Mouse (Mus musculus) fat pad, adult 2 months (tissue): ENCODE data around the gene Ogfod2.

ENCODE experiments used
- DNase-seq: peaks from one replicate; pipeline ENCODE4 v3.0.0-alpha.2; 2011; ENCODE audit warnings: low read depth, low spot score; ENCODE audit errors: extremely low read depth

Gene Ogfod2

DNA sequence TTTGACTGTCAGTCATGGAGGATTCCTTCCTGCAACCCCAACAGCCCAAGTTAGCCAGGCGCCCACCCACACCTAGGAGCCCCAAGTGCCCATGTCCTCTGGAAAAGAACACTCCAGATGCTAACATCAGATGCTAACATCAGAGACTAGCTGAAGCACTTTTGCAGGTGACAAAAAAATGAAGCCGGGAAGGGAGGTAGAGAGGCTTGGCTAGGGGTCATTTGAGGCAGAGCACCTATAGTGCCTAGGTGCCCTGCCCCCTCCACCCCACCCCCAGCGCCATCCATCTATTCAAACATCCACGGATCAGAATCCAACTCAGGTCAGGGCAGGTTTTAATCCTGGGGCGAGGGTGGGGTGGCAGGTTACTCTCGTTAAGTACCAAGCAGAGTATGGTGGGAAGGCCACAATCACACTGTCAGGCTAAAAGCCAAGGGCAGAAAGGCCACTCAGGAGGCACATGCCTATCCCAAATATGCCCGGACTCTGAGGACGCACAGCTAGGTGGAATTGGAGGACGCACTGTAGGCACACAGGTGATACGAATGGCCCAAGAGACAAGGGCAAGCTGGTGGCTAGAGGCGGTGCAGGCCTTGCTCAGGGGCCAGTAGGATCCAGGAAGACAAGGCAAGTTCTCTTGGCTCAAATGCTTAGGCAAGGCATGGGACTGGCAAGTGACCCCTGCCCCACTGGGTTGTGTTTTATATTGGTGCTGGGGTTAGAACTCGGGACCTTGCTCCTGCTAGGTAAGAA, 18.1 kb upstream of the Ogfod2 start:
- no peak for DNase-seq

DNA sequence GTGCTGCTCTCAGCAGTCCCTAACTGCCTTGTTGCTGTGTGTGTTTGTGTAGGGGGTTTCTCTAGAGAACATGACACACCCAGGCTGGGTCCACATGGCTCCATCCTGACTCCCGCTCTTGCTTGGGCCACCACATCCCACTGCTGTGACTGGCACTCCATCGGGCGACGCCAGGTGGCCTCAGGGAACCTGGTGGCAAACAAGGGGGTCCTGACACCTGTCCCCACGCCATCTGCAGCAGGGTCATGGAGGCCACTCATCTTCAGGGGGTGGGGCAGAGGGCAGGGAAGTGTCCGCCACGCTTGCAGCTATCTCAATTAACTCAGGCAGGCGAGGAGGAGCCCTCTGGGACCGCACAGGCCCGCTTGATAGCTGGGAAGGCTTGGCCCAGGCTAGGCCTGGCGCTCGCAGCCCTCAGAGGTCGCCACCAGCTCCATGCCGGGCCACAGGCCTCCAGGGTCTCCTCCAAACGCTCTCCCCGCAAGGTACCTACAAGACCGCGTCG, 17.0 kb upstream of the Ogfod2 start:
- no peak for DNase-seq

DNA sequence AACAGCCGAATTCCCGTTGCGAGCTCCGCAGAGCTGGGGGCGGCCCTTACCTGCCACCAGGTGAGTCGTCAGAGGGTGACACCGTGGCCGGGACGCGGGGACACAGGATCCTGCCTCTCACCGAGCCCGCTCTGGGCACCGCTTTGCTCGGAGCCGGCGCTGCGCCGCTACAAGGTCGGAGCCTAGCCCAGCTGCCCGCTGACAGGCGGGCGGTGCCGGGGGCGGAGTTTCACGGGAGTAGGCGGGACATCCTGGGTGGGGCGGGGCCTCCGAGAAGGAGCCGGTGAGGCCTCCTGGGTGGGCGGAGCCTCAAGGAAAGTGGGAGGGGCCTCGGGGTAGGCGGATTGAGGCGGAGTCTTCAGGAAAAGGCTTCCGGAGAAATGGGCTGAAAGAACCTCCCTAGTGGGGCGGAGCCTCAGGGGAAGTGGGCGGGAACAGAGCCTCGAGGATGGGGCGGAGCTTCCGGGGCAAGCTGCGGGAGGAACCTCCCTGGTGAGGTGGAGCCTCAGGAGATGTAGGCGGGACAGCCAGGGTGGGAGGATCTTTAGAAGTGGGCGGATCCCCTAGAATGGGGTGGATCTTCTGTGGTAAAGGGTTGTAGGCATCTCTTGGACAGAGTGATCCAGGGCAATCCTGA, 16.4 kb upstream of the Ogfod2 start, which contains the start of gene Abcb9:
Gene Abcb9, minus strand, starts transcription at position 203 of the 637 bp plus-strand sequence.
- DNase-seq = peak; percentile 73

DNA sequence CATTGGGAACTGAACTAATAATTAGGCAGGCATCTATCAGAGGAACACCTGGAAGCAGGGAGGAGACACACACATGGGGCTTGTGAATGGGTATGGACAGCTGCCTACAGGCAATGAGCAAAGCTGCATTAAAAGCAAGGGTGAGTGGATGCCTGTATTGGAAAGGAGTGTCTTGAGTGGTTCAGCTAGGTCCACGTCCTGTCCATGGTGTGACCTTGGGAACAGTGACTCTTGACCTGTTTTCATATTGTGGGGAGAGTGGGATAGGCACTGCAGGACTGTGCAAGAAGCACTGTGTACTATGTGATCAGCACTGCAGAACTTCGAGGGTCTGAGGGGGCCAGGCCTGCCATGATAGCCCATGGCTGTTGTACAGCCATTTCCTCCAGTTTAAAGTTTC, 13.2 kb upstream of the Ogfod2 start:
- DNase-seq = no peak

DNA sequence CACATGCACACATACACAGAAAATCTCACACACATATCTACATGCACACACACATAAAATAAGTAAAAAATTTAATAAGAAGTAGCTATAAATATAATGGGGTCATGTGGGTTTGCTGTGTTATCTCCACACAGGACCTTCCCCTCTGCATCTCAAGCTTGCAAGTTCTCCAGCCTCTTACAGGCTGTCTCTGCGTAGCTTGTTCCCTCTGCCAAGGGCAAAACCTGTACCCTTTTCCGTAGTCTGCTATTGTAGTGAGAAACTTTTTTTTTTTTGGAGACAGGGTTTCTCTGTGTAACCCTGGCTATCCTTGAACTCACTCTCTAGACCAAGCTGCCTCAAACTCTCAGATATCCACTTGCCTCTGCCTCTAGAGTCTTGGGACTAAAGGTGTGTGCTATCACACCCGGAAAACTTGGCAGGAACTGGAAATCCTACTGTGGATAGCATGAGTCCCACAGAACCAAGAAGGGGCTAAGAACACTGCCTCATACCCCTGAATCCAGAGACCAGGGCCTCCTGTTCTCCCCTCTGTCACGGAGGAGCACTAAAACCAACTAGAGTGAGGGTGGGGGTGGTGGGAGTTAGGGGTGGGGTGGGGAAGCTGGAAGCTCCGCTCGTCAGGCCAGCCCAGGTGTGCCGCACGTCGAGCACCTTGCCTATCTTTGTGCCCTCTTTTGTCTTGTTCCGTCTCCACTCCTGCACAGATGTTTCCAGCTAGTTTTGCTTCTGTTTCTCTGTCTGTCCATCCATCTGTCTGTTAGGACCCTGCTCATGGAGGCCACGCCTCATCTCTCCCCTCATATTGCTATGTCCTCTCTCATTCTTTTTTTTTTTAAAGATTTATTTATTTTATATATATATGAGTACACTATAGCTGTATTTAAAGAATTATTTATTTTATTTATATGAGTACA, 11.7 kb upstream of the Ogfod2 start:
- no peak for DNase-seq

DNA sequence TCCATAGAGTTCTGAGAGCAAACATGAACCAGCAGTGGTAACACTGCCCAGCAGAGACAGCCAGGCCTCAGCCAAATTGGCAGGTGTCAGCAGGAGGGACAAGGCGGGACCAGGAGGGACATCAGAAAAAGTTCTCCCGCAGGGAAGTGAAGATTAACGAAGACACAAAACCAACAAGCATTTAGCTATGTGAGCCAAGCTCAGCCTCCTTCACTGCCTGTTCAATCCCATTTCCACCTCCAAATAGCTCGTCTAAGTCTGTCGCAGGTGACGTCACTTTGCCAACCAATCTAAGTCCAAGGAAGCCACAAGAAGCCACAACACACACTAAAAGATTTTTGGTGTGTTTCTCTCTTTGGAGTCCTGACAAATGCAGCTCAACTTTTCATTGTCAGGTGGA, 9.8 kb upstream of the Ogfod2 start:
- DNase-seq = no peak

DNA sequence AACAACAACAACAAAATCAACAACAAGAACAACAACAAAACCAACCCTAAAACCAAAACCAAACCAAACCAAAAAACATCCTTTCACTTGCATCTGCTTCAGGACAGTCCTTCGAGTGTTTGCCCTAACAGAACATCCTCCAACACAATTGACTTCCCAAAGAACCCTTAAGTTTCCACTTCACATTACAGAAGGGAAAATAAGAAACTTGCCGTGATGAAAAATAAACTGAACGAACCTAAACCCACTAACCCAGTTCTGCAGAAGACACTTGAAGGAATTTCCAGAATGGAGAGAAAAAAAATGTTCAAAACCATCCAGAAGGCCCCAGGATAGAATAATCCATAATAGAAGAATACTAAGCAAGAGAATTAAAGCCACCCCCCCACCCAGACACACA, 9.1 kb upstream of the Ogfod2 start:
- DNase-seq = no peak

DNA sequence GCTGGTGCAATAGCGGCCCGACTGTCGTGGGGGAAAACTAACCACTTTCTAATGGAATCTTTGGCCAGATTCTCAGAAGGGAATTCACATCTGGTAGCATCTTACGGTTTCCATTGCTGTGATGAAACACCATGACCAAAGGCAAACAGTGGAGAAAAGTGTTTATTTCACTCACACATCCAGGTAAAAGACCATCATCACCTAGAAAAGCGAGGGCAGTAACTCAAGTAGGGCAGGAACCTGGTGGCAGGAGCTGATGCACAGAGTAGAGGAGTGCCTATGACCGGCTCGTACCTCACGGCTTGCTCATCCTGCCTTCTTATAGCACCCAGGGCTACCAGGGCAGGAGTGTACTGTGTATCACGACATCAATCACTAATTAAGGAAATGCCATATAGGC, 8.5 kb upstream of the Ogfod2 start:
- no peak for DNase-seq

DNA sequence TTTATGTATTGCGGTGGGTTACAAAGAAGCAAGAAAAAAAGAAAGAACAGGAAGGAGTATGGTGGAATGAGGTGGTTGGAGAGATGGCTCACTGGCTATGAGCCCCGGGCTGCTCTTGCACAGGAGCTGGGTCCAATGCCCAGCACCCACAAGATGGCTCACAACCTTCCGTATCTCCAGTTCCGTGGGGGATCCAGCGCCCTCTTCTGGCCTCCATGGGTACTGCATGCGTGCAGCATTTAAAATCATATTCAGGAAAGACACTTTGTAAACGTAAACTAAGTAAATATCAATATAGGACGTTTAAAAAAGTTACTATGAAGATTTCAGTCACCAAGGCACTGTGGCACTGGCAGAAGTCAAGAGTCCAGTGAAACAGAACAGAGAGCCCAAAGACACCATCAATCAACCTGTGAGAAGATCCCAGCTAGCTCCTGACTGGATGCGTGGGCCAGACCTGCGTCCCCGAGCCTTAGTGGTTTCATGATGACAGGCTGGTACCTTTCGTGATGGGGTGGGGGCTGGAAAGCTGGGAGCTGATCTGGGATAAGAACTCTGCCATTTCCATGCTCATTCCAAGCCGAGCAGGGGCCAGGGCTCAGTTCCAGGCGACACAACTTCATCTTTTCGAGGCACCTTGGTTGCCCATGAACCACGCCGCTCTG, 888 bp upstream of the Ogfod2 start:
- no peak for DNase-seq

DNA sequence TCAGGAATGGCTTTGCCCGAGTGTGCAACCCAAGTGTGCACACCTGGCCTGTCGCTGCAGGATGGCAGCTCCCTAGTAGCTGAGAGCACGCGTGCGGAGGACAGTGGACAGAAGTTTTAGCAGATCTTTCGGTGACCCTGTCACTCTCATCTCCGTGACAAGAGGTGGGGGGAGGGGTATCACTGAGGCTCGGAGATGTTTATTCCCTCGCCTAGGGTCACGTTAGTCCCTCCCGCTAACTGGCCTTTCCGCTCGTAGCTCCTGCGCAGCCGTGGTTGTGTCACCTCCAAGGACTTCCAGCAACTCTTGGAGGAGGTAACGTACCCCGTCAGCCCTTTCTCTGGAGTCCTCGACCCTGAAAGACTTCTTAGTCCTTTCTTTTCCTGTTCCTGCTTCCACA, 434 bp downstream of the Ogfod2 start:
- DNase-seq = no peak

DNA sequence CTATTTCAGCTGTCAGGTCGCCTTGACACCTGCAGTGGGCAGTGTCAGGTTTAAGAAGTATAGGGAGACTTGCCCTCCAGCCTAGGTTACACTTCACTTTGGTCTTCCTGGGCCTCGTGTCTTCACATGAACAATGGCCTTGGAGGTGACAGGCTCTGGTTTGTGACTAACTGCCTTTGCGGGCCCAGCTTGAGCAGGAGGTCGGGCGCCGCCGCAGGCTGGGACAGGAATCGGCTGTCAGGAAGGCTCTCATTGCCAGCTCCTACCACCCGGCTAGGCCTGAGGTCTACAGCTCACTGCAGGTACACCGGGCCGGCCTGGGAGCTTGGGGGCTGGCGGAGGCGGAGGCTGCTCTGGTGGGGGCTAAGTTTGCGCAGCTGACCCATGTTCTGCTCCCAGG, 933 bp downstream of the Ogfod2 start:
- no peak for DNase-seq

DNA sequence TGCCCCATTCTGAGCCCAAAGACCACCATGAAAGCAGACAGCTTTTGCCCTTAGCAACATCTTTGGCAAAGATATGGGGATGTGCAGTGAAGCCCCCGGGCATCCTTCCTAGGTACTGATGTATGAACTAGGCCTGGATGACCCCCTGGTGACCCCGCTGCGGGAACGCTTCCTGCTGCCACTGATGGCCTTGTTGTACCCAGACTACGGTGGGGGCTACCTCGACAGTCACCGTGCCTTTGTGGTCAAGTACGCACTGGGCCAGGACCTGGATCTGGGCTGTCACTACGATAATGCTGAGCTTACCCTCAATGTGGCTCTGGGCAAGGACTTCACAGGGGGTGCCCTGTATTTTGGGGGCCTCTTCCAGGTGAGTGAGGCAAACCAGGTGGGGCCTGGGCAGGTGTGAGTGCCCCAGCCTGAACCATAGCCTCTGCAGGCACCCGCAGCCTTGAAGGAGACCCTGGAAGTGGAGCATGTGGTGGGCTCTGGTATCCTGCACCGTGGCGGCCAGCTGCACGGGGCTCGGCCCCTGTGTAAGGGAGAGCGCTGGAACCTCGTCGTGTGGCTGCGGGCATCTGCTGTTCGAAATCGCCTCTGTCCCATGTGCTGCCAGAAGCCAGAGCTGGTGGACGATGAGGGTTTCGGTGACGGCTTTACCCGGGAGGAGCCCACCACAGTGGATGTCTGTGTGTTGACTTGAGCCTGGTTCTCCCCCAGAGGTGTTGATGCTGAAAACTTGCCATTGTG, 2.4 kb downstream of the Ogfod2 start:
- DNase-seq = no peak

DNA sequence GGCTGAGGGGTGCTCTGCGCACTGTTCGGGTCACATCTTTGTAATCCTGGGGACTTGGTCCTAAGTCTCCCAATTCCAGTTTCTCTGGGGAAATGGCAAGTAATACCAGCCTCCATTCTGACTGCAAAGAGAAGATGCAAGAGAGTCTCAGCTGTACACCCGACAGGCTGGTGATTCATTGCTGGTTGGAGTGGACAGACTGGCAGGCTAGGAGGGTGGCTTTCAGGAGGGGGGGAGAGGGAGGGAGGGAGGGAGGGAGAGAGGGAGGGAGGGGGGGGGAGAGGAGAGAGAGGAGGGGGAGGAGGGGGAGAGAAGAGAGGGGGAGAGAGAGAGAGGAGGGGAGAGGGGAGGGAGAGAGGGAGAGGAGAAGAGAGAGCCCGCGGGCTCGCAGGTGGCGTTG, 3.4 kb downstream of the Ogfod2 start:
- no peak for DNase-seq

DNA sequence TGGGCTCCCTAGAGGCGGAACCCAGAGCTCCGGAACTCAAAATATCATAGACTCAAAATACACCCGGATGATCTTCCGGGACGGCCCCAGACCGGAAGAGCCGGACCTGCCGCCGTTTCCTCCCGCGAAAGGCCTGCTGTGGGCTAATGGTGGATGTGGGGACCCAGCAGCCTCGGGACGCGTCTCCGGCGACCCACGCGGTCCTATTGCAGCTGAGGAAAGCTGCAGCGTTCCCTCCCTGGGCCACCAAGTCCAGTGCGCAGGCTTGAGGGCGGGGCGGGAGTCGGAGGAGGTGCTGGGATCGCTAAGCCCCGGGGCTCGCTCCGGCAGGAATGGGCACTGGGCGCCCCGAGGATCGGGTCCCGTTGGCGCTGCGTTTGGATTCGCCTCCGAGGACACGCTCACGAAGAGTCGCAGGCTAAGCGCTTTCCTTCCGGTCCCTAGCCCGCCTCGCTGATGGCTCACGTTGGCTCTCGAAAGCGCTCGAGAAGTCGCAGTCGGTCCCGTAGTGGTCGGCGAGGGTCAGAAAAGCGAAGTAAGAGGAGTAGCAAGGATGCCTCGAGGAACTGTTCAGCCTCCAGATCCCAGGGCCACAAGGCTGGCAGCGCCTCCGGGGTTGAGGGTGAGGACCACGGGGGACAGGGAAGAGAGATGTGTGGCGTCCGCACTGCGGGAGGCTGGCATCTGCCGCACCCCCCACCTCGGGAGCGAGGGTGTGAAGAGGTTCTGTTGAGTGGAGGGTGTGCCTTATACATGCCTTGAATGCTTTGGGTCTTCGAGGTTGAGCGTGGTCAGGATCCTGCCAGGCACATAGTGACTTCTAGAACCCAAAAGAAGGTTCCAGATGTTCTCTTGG, 4.1 kb downstream of the Ogfod2 start, which contains the start of gene Arl6ip4:
Gene Arl6ip4, plus strand, starts transcription at position 100 of the 856 bp plus-strand sequence.
- no peak for DNase-seq

DNA sequence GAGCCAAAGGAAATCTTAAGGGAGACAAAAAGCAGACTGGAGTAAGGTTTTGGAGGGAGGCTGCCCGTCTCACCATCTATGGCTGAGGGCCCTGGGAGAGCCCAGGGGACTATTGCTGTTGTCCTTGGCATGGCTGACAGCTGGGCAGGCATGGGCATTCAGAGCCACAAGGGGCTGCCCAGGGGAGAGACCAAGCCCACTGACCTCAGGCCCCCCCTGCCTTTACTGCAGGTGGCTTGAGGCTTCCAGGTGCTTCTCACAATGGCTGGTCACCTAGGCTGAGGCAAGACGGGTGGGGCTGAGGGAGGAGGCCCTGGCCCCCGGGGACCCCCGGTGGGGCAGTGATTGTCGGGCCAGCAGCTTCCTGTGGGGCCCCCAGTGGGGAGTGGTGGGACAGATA, 7.1 kb downstream of the Ogfod2 start:
- no peak for DNase-seq

DNA sequence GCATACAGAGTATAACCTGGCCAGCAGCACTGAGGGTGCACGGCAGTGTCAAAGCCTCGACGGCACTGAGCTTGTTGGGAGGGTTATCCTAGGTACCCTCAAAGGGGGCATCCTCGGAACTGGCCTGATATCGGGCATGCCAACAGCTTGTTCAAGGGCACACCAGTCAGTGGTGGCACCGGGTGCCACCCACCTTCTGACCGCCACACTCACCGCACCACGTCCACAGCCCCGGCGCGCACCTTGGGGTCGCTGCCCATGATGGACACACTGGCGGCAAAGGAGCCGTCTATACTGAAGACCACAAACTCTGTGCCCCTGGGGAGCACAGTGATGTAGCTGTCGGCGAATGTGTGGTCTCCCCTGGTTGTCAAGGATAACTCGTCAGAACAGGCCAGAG, 10.3 kb downstream of the Ogfod2 start:
- DNase-seq = no peak

DNA sequence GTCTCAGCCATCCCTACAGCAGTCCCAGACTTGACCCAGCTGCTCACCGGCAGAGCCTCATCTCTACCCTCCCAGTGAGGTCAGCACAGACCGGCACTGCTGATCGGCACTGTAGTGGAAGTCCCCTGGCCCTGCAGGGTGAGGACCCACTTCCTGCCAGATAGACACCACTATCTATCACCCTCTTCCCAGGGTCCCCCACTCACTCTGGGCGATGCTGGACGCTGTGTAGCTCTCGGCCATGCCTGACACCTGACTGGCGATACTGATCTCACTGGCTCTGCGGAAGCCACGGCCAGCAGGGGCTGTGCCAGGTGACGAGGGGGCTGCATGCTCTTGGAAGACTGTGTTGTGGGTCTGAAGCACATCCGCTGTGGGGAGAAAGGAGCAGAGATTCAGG, 13.0 kb downstream of the Ogfod2 start:
- no peak for DNase-seq

DNA sequence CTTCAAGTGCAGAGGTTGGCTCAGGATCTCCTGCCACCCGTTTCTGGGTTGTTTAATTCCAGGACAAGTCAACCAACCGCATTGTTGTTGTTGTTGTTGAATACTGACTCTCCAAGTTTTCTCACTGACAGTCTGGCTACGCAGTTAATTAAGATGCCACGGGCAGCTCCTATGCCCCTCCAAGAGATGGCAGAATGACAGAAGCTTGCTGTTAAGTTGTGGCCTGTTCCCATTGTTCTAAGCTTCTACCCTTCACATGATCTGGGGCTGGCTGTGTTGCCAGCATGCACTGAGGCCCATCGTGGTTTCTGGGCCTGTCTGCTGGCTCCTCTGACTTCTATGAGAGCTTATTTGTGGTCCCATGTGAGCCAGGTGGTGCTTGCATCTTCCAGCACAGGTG, 22.2 kb downstream of the Ogfod2 start:
- no peak for DNase-seq

DNA sequence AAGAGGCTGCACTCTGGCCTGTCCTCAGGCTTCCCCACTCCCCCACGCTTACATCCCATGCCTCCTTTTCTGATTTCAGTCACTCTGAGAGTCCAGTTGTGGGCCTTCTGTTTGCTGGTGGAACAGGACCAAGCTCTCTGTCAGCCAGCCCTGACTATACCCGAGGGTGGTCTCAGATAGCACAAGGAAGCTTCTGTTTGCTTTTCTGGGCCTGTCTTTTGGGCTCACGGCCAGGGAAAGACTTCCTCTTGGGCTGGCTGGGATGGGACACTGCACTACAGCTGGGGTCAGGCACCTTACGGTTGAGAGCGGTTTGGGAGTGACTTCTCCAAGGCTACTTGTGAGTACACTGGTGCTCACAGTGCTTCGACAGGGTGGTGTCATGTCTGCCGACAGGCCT, 26.0 kb downstream of the Ogfod2 start:
- DNase-seq = no peak
